Mouse (Mus musculus) left cerebral cortex, postnatal 4 days (tissue): ENCODE measurements around the gene Hmx2. TPM values are rescaled to one million over a fixed set of nuclear protein-coding genes. Genes with fewer than 3 reads are reported as not detected.

ENCODE experiments used
- DNase-seq: peaks from one replicate; pipeline ENCODE4 v3.0.0-alpha.2; 2022
- intact Hi-C: fragments of 180-260 bp; cut with DNase I; formaldehyde crosslinking; loops from one replicate; pipeline ENCODE4 v1.15.1; 2025
- total RNA-seq, 2 experiments: library from RNA; stranded (reverse); gene quantifications; 2 replicates each; pipeline ENCODE4 v1.2.3; 2021

Hmx2 gene
- total RNA-seq, 2 experiments from 2014 or later = not detected

GRCm38 (mm10) chr7:131555301-131556081 is 6.9 kb downstream of the Hmx2 start:
- intact Hi-C loops = no loop called here

DNA sequence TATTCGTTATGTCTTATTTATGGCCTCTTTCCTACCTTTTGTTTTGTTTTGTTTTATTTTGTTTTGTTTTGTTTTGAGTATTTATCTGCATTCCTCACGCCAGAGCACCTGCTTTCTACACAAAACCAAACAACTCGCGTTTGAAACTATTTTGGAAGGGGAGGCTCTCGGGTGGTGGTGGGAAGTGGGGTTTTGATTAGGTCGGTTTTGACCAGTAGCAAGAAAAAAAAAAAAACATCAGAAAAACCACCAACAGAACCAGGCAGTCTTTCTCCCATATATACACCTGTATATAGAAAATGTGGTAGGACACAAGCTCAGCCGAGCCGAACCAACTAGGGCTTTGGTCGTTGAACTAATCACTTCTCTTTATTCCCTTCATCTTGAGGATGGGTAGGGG is 7.5 kb downstream of the Hmx2 start:
- DNase-seq = no peak
- intact Hi-C loops = no loop called here

More at GRCm38 (mm10) chr7:131555301-131556081, 6.9 kb downstream of the Hmx2 start:
- no peak for DNase-seq

GRCm38 (mm10) chr7:131556541-131557271 is 8.1 kb downstream of the Hmx2 start:
- DNase-seq = no peak

GRCm38 (mm10) chr7:131557751-131558150 is 9.2 kb downstream of the Hmx2 start:
- intact Hi-C loops = no loop called here
- no peak for DNase-seq

More at GRCm38 (mm10) chr7:131556541-131557271, 8.1 kb downstream of the Hmx2 start:
- intact Hi-C loops = no loop called here

- DNase-seq = peak; percentile 92
- intact Hi-C loops = loop anchor here (5.0 kb wide), 2 partner anchors 187 to 1913 kb away; no protein-coding TSS in a partner anchor
Observed at GRCm38 (mm10) chr7:131559986-131560696, 11.6 kb downstream of the Hmx2 start, which contains the start of gene Bub3. Gene Bub3 (plus strand): TSS chr7:131560222.

DNA sequence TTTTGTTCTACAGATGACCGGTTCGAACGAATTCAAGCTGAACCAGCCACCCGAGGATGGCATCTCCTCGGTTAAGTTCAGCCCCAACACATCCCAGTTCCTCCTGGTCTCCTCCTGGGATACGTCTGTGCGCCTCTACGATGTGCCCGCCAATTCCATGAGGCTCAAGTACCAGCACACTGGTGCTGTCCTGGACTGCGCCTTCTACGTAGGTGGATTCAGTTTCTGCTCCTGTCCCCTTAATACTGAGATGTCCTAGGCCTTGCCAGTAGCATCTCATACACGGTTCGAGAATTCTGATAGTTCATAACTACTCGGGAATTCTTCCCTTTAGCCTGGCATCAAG is 12.1 kb downstream of the Hmx2 start:
- intact Hi-C loops = loop anchor here (5.0 kb wide), 2 partner anchors 187 to 1913 kb away; no protein-coding TSS in a partner anchor
- no peak for DNase-seq

DNA sequence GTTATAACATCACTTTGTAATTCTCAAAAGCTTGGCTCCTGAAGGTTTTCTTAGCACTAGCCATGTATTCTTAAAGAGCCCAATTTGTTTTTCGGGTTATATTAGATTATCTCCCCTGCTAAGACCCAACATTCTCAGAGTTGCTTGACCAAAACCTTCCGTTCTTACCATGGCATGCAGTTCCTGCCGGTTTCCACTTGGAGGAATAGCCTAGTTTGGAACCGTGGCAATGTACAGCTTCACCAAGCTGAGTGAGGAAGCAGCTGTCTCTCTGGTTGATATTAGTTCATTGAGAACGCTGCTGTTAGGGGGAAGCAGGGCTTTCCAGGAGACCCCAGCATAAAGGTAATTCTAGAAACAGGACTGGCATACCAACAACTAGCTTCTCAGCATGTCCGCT is 26.7 kb downstream of the Hmx2 start:
- DNase-seq = no peak
- intact Hi-C loops = no loop called here

GRCm38 (mm10) chr7:131582178-131582577 is 33.6 kb downstream of the Hmx2 start:
- intact Hi-C loops = no loop called here
- no peak for DNase-seq

DNA sequence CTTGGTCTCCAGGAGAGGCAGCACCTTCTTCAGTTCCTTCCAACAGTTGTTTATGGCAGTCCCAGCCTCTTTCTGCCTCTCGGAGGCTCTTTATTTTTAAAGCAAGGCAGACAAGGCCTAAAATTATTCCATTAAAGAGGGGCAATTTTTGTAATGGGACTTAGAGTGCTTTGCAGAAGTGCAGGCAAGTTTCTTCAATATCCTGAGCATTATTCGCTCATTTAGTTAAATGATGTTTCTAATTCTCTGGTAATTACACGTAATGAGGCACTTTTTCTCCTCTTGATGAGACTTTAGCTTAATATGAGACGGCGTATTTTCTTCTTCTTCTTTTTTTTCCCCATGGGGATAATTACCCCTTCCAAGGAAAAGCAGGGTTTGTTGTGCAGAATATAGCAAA is 37.0 kb downstream of the Hmx2 start:
- no peak for DNase-seq
- intact Hi-C loops = no loop called here

GRCm38 (mm10) chr7:131597779-131598482 is 49.4 kb downstream of the Hmx2 start:
- peak; percentile 42 for DNase-seq
- intact Hi-C loops = no loop called here

- peak; percentile 64 for DNase-seq
- intact Hi-C loops = no loop called here
Observed at GRCm38 (mm10) chr7:131598483-131598824, 49.9 kb downstream of the Hmx2 start.

- intact Hi-C loops = no loop called here
- DNase-seq = no peak
Observed at GRCm38 (mm10) chr7:131602106-131602505, 53.5 kb downstream of the Hmx2 start.

DNA sequence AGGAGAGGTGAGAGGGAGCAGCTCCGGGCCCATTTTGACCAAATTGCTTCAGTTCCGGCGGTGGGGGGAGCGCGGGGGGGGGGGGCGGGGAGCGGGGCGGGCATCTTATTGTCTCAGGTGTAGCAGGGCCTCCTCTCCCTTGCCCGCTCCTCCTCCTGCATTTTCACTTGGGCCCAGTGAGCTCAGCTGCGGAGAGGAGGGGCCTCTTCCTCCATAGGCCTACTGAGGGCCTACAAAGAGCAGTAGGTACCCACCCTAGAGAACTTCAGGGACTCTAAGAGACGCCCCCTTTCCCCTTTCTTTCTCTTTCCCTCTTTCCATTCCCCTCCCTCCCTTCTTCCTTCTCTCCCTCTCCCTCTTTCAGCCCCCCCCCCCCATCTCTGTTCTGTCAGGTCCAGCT is 54.6 kb downstream of the Hmx2 start:
- intact Hi-C loops = no loop called here
- no peak for DNase-seq

DNA sequence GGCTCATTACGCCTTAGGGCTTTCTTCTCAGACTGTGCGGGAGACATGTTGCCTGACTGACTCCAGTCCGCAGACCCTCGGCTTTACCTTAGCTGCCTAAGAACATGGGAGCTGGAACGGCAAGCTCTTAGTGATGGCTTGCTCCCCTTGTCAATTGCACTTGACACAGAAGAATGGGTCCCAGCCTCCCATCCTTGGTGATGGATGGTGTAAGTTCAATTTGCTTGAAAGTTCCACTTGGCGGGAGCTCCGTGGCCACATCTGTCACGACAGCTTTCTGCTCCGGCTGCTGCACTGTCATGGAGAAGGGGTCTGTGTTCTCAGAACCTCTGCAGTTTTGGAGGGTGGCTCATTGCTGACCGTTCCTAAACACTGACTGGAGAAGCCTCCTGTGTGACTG is 56.4 kb downstream of the Hmx2 start:
- intact Hi-C loops = no loop called here

GRCm38 (mm10) chr7:131605481-131605880 is 56.9 kb downstream of the Hmx2 start:
- intact Hi-C loops = no loop called here

More for the DNA sequence above, 56.4 kb downstream of the Hmx2 start:
- peak; percentile 23 for DNase-seq

More at GRCm38 (mm10) chr7:131605481-131605880, 56.9 kb downstream of the Hmx2 start:
- DNase-seq = peak; percentile 32

Other genes starting within 250 kb of the Hmx2 start
- under 1 TPM; 0.16 to 0.20 TPM for gene Cuzd1, start 226.5 kb upstream of the Hmx2 start, total RNA-seq
- not detected for gene Fam24b, start 219.3 kb upstream of the Hmx2 start, total RNA-seq
- not detected for gene Fam24a, start 214.9 kb upstream of the Hmx2 start, total RNA-seq
- gene 2310057M21Rik, start 186.0 kb upstream of the Hmx2 start, total RNA-seq = 10 to 100 TPM; 26.0 to 30.4 TPM
- gene Pstk, start 177.6 kb upstream of the Hmx2 start, total RNA-seq = 10 to 100 TPM; 22.7 to 25.2 TPM
- gene Ikzf5, start 138.3 kb upstream of the Hmx2 start, total RNA-seq = 10 to 100 TPM; 40.2 to 45.7 TPM
- gene Acadsb, start 138.2 kb upstream of the Hmx2 start, total RNA-seq = 10 to 100 TPM; 81.7 to 88.6 TPM
- not detected for gene Hmx3, start 5.9 kb upstream of the Hmx2 start, total RNA-seq
- 10 to 100 TPM; 56.6 to 59.5 TPM for gene Bub3, start 11.4 kb downstream of the Hmx2 start, total RNA-seq